In the genomic region with DNA sequence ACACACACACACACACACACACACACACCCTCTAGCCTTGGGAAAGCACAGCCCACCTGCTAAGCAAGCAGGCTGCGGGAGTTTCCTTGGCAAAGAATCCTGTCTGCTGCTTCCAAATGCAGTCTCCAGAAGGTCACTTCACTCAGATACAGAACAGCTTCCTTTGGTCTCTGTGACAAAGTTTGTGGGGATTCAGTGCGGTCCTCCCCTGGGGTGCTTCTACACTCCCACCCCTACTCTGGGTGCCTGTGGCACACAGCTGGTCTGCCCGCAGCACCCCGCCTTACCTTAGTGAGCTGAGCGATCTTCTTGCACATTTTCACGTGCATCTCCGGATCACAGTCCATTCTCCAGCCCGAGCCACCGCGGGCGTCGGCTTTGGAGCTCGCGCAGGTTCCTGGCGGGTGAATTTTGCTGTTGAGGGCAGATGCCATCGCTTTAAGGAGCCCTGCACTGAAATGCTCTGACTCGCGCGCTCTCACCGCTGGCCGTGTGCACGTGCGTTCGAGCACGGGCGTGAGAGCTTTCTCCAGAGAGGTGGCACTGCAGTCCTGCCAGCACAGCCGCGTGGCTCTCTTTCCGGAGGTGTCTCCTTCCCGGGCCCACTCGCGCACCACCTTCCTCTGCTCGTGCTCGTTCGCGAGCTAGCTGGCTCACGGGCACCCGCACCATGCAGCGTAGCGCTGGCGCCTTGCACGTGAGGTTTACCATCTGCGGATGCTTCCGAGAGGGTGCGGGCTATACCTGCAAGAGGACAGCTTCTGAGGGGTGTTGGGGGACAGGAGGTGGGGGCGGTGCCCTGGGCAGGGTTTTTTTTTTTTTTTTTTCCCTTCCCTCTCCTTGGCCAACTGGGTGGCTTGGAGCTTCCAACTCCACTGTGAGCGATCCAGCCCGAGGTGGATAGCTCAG, we compare ENCODE assay signal across 8 mouse cellular contexts. TPM values are rescaled to one million over a fixed set of nuclear protein-coding genes. Genes with fewer than 3 reads are reported as not detected.
DNase-seq lines count a peak whose midpoint lies in the region; ATAC-seq lines count a peak whose summit lies in the region.

Gene Fam184b, minus strand, starts transcription at position 809 of the 909 bp plus-strand sequence.

- H3K27me3 ChIP-seq in liver, embryonic 13.5 days, result peaks cover 27% of the 10 kb centered on the region

- WGBS in liver, embryonic 13.5 days (ENCODE audit: insufficient replicate concordance), result 1% methylated on average over 48 of the region's 48 CpGs

- H3K4me2 ChIP-seq in liver, embryonic 13.5 days, result peak within 1 kb of the TSS; percentile 69

- H3K27ac ChIP-seq in liver, embryonic 13.5 days, result no peak within 1 kb of the TSS

- intact Hi-C loops in heart, postnatal 10 days (cut with DNase I), result no loop called here

- no peak for ATAC-seq in liver, embryonic 13.5 days (ENCODE audit: low read depth)

- H3K9me3 ChIP-seq in liver, embryonic 13.5 days (replicated peaks), result no peaks in the 10 kb centered on the region

- H3K9ac ChIP-seq in liver, embryonic 13.5 days, result peak within 1 kb of the TSS; percentile 9; the same call in 1 of the 2 replicates

- H3K36me3 ChIP-seq in liver, embryonic 13.5 days, result no peaks in the 10 kb centered on the region

- H3K4me1 ChIP-seq in liver, embryonic 13.5 days (replicated peaks), result 0 out of 2 replicates have a peak, but pooled peaks cover 3% of the 10 kb centered on the region

- H3K4me3 ChIP-seq in liver, embryonic 13.5 days (replicated peaks), result peak within 1 kb of the TSS; percentile 54

- peak; percentile 9 for DNase-seq in 3134 (ENCODE audit: extremely low read depth, insufficient read length, low spot score)
- peak; percentile 12 to 26 for DNase-seq in adrenal gland, adult 18-20 months (ENCODE audit: low spot score in 2 of 2)
- peak; percentile 59 for DNase-seq in embryo, embryonic 9.5 days (ENCODE audit: extremely low spot score)
- DNase-seq in heart, postnatal 10 days, result peak; percentile 11 to 18
- DNase-seq in kidney, postnatal 4 days, result peak; percentile 59 to 69
- DNase-seq in liver, embryonic 13.5 days, result no peak
- DNase-seq in natural killer cell, adult 2 months (ENCODE audit: low spot score in 2 of 2), result peak; percentile 12 to 33
- peak; percentile 73 for DNase-seq in testis, postnatal 10 days (ENCODE audit: low spot score)

RNA-seq across cellular contexts. Expression of gene Fam184b, which starts in this region (rescaled TPM):
- under 1 TPM; 0.20 to 0.22 TPM for total RNA-seq in adrenal gland, adult 18-20 months (2021)
- under 1 TPM; 0.10 to 0.12 TPM for total RNA-seq in heart, postnatal 10 days (2021)
- polyA plus RNA-seq in liver, embryonic 13.5 days (2015; fragmentation: Nextera tagmentation; extraction: Ambion mirVana), result 0.07 and 0.10 TPM in 2 replicates

Comparison
In these comparisons a context has a peak if more than half of its experiments do, and no peak if none do; other contexts are left out.
1. Peak in DNase-seq in adrenal gland, adult 18-20 months; RNA of the gene not detected or under 1 TPM.
2. Peak in DNase-seq in heart, postnatal 10 days; RNA of the gene not detected or under 1 TPM.